Comparison of ENCODE assay signal across 20 mouse cellular contexts in the genomic region with DNA sequence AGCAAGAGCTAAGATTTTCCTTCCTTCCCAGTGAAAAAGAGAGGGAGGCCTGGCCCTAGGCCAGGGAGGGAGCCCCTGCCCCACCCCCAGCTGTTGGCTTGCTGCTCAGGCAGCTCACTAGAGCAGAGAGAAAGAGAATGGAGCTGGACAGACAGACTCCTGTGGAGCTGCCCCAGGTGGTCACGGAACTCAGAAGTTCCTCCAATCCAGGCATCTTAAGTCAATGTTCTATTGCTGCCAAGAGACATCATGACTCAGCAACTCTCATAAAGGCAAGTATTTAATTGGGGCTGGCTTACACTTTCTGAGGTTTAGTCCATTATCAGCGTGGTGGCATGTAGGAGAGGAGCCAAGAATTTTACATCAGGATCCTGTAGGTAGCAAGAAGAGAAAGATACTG. TPM values are rescaled to one million over a fixed set of nuclear protein-coding genes. Genes with fewer than 3 reads are reported as not detected.
DNase-seq lines count a peak whose midpoint lies in the region; ATAC-seq and TF ChIP-seq lines count a peak whose summit lies in the region.
"Had no signal": no experiment of that assay in that cellular context is flagged by ENCODE, and none has a peak within 500 bp of the region (broad histone marks: within the 10 kb centered on the region; RNA-seq: fewer than 3 reads in every experiment).

No protein-coding gene starts in this region.

- no peak for ATAC-seq in lung, embryonic 14.5 days (ENCODE audit: insufficient read depth)
- ATAC-seq in megakaryocyte-erythroid progenitor cell, adult 5-6 weeks (replicated peaks; ENCODE audit: low FRiP score, low TSS enrichment, poor library complexity, severe bottlenecking), result peak; percentile 48
- no peak for ATAC-seq in frontal cortex, adult (ENCODE audit: low TSS enrichment)
- ATAC-seq: CD4-positive, CD25-positive, alpha-beta regulatory T cell, adult 4 months; intestine, embryonic 16.5 days had no signal

- no peaks in the 10 kb centered on the region for H3K36me3 ChIP-seq in lung, embryonic 14.5 days (ENCODE audit: insufficient read depth)
- H3K36me3 ChIP-seq: limb, embryonic 13.5 days had no signal

- peak; percentile 82 for DNase-seq in heart, adult 11 months
- DNase-seq in heart, adult 18-20 months, result no peak
- peak; percentile 16 for DNase-seq in lung, embryonic 14.5 days
- DNase-seq in lung, adult 2 months, result no peak
- peak; percentile 19 for DNase-seq in NIH3T3 (ENCODE audit: low read depth)
- no peak for DNase-seq in layer of hippocampus, postnatal 36 days
- DNase-seq: adrenal gland, postnatal 36 days; cerebellum, adult 11 months; embryo, embryonic 11 days; kidney, postnatal 25 days had no signal

- no peak overlapping the region for H3K4me2 ChIP-seq in lung, embryonic 14.5 days
- H3K4me2 ChIP-seq: limb, embryonic 13.5 days had no signal

- TF ChIP-seq POLR2A in lung, adult 2 months (IDR thresholded peaks at IDR 0.05; ENCODE audit: borderline replicate concordance, extremely low read depth, low read depth, low read length), result no peak

- no peaks in the 10 kb centered on the region for H3K27me3 ChIP-seq in lung, embryonic 14.5 days (ENCODE audit: insufficient read depth, low read length)
- H3K27me3 ChIP-seq: limb, embryonic 13.5 days had no signal

- no peaks in the 10 kb centered on the region for H3K9me3 ChIP-seq in lung, embryonic 14.5 days (ENCODE audit: low read depth, low read length)
- H3K9me3 ChIP-seq: limb, embryonic 13.5 days had no signal

- no peak overlapping the region for H3K27ac ChIP-seq in lung, embryonic 14.5 days (ENCODE audit: low read depth)
- H3K27ac ChIP-seq: limb, embryonic 13.5 days; macrophage had no signal

- no peak for TF ChIP-seq CTCF in lung, embryonic 14.5 days (IDR thresholded peaks at IDR 0.05; ENCODE audit: low read depth)
- TF ChIP-seq CTCF in lung, adult 2 months (IDR thresholded peaks at IDR 0.05; ENCODE audit: insufficient read depth, low read length), result no peak

- H3K4me3 ChIP-seq in lung, embryonic 14.5 days (ENCODE audit: low read depth, low read length), result no peak overlapping the region
- H3K4me3 ChIP-seq in lung, adult 2 months (replicated peaks; ENCODE audit: extremely low read depth, low read depth, low read length), result no peak overlapping the region
- H3K4me3 ChIP-seq: limb, embryonic 13.5 days had no signal

- 70% methylated on average over 2 of the region's 2 CpGs for WGBS in lung, embryonic 14.5 days
- 44% methylated on average over 2 of the region's 2 CpGs for WGBS in lung, adult 2 months

- H3K9ac ChIP-seq in lung, embryonic 14.5 days, result no peak overlapping the region
- H3K9ac ChIP-seq: limb, embryonic 13.5 days had no signal

- H3K4me1 ChIP-seq in lung, embryonic 14.5 days (ENCODE audit: insufficient read depth), result no peaks in the 10 kb centered on the region
- peaks cover 4% of the 10 kb centered on the region for H3K4me1 ChIP-seq in lung, adult 2 months (ENCODE audit: control insufficient read depth, insufficient read depth, low read length)

RNA-seq across cellular contexts. Expression of a gene that starts 10.1 kb away (rescaled TPM):
- total RNA-seq in heart, adult 18-20 months (2021), result 10 to 100 TPM; 61.7 to 74.5 TPM
- 20.9 and 29.9 TPM in 2 replicates for polyA plus RNA-seq in lung, embryonic 14.5 days (2014; fragmentation: Nextera tagmentation; extraction: Ambion mirVana)
- polyA plus RNA-seq in lung, adult 2 months (2012; rRNA removed), result 53.4 and 72.3 TPM in 2 replicates
- 1.4 and 1.6 TPM in 2 replicates for total RNA-seq in megakaryocyte-erythroid progenitor cell, adult 5-6 weeks (2014; fragmentation: Nextera tagmentation)
- total RNA-seq in megakaryocyte-erythroid progenitor cell, adult 5-6 weeks (2017), result 3.1 and 10.7 TPM in 2 replicates
- total RNA-seq in layer of hippocampus, postnatal 36 days (2021), result 10 to 100 TPM; 43.9 to 45.3 TPM

RNA-seq across cellular contexts. Expression of a gene that starts 25.4 kb away (rescaled TPM):
- not detected for total RNA-seq in heart, adult 18-20 months (2021)
- not detected in 2 replicates for polyA plus RNA-seq in lung, embryonic 14.5 days (2014; fragmentation: Nextera tagmentation; extraction: Ambion mirVana)
- polyA plus RNA-seq in lung, adult 2 months (2012; rRNA removed), result 0.17 TPM in 1 of 2 replicates, not detected in the other
- total RNA-seq in megakaryocyte-erythroid progenitor cell, adult 5-6 weeks (2014; fragmentation: Nextera tagmentation), result not detected in 2 replicates
- not detected in 2 replicates for total RNA-seq in megakaryocyte-erythroid progenitor cell, adult 5-6 weeks (2017)
- total RNA-seq in layer of hippocampus, postnatal 36 days (2021), result not detected
- total RNA-seq: adrenal gland, postnatal 36 days; heart, postnatal 10 days; neutrophil, adult 5-6 weeks had no signal
- polyA plus RNA-seq: CD4-positive, CD25-positive, alpha-beta regulatory T cell, adult 4 months; frontal cortex, adult 2 months; intestine, embryonic 16.5 days; limb, embryonic 13.5 days; macrophage; thymus, postnatal 0 days had no signal

Comparison
In these comparisons a context has a peak if more than half of its experiments do, and no peak if none do; other contexts are left out.
1. DNase-seq: peak in heart, adult 11 months (single experiment), lung, embryonic 14.5 days (single experiment) and NIH3T3 (single experiment); none in heart, adult 18-20 months (0 of 2), lung, adult 2 months (single experiment) and layer of hippocampus, postnatal 36 days (0 of 2).